Mouse (Mus musculus): ENCODE measurements at regions not wholly inside any gene's neighbourhood (a gene's known extent, or its start where the extent isn't known, plus 50 kb on each side); places are given as distances from the start of the nearest gene placed in this dataset.
"Not testable (repeated sequence)": the region's sequence is repeated elsewhere in the genome, so short reads cannot be mapped to it uniquely, and the experiment has no call there.

DNA sequence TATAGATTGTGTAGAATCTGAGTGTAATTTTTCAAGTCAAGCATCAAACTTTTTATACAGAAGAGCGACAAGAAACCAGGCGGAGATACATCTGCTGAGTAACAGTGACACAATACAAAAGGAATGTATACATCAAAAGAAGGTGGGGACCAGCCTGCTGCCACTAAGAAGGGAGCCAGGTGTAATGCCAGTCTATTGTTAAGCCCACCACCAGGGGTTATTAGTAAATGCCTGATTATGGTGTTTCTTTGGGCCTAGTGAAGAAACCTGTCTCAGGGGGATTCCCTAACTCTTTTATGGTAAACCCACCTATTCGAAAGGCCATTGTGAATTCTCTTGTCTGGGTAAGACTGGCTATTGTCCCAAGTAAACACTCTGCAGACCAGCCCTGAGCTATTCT is 126.3 kb upstream of the Thpo start:
- not testable (repeated sequence) for TF ChIP-seq CTCF (IDR thresholded peaks at IDR 0.05); POLR2A (IDR thresholded peaks at IDR 0.05; ENCODE audit: insufficient read depth, low read depth, low read length); EP300 (IDR thresholded peaks at IDR 0.05; ENCODE audit: insufficient read depth, low read depth, low read length)
